Mouse (Mus musculus): Measurements from ENCODE around the gene Itpka. TPM values are rescaled to one million over a fixed set of nuclear protein-coding genes. Genes with fewer than 3 reads are reported as not detected.

Itpka gene
- polyA plus RNA-seq, 1 experiment: 0.14 TPM

- no peak overlapping the region for H3K4me3 ChIP-seq
- H3K4me2 ChIP-seq (ENCODE audit: low read depth): peak overlapping the region; percentile 24
- H3K36me3 ChIP-seq (ENCODE audit: control insufficient read depth, insufficient read depth): no peaks in the 10 kb centered on the region
- TF ChIP-seq POLR2A (IDR thresholded peaks at IDR 0.05; ENCODE audit: insufficient read length, low read depth) (no peak), USF1 (IDR thresholded peaks at IDR 0.05; ENCODE audit: low read depth) (no peak), POLR2AphosphoS2 (IDR thresholded peaks at IDR 0.05; ENCODE audit: insufficient read length, low read depth) (no peak), E2F4 (IDR thresholded peaks at IDR 0.05; ENCODE audit: insufficient read depth) (no peak), CEBPB (IDR thresholded peaks at IDR 0.05; ENCODE audit: insufficient read depth, poor library complexity, severe bottlenecking) (no peak), MAX (IDR thresholded peaks at IDR 0.05; ENCODE audit: low read depth) (no peak), MYOG (IDR thresholded peaks at IDR 0.05; ENCODE audit: control insufficient read depth in 1 of 3, insufficient read depth in 1 of 3, insufficient read length in 2 of 3, low read depth in 2 of 3) (no peak), MYOD1 (IDR thresholded peaks at IDR 0.05; ENCODE audit: control insufficient read depth in 1 of 3, insufficient read length in 2 of 3, low read depth in 2 of 3) (no peak), TCF12 (IDR thresholded peaks at IDR 0.05; ENCODE audit: insufficient read depth, poor library complexity, severe bottlenecking) (no peak), SRF (IDR thresholded peaks at IDR 0.05; ENCODE audit: control insufficient read depth, insufficient read length, low read depth) (no peak), REST (IDR thresholded peaks at IDR 0.05; ENCODE audit: insufficient read depth, insufficient read length) (no peak), TCF3 (IDR thresholded peaks at IDR 0.05; ENCODE audit: insufficient read length, low read depth) (no peak)
- H3K27me3 ChIP-seq (ENCODE audit: control insufficient read depth, insufficient read depth, insufficient read length): peaks cover 35% of the 10 kb centered on the region
- no peaks in the 10 kb centered on the region for H3K79me2 ChIP-seq (ENCODE audit: control insufficient read depth, insufficient read depth)
- H3ac ChIP-seq (ENCODE audit: control insufficient read depth, insufficient read length): no peak overlapping the region
Measured at GRCm38 (mm10) chr2:119758844-119759835, 17.0 kb downstream of the Itpka start.

GRCm38 (mm10) chr2:119760251-119760650 lies 18.1 kb downstream of the Itpka start, which contains the start of gene Ltk:
Gene Ltk (minus strand): TSS chr2:119760431.
- H3K79me2 ChIP-seq (ENCODE audit: control insufficient read depth, insufficient read depth): no peaks in the 10 kb centered on the region
- peaks cover 28% of the 10 kb centered on the region for H3K27me3 ChIP-seq (ENCODE audit: control insufficient read depth, insufficient read depth, insufficient read length)
- TF ChIP-seq TCF12 (IDR thresholded peaks at IDR 0.05; ENCODE audit: insufficient read depth, poor library complexity, severe bottlenecking): no peak
- no peak for TF ChIP-seq REST (IDR thresholded peaks at IDR 0.05; ENCODE audit: insufficient read depth, insufficient read length)
- TF ChIP-seq SRF (IDR thresholded peaks at IDR 0.05; ENCODE audit: control insufficient read depth, insufficient read length, low read depth): no peak
- TF ChIP-seq POLR2AphosphoS2 (IDR thresholded peaks at IDR 0.05; ENCODE audit: insufficient read length, low read depth): no peak
- TF ChIP-seq USF1 (IDR thresholded peaks at IDR 0.05; ENCODE audit: low read depth): no peak
- TF ChIP-seq CEBPB (IDR thresholded peaks at IDR 0.05; ENCODE audit: insufficient read depth, poor library complexity, severe bottlenecking): no peak
- TF ChIP-seq MYOD1 (IDR thresholded peaks at IDR 0.05; ENCODE audit: control insufficient read depth in 1 of 3, insufficient read length in 2 of 3, low read depth in 2 of 3): no peak
- TF ChIP-seq POLR2A (IDR thresholded peaks at IDR 0.05; ENCODE audit: insufficient read length, low read depth): no peak
- TF ChIP-seq MYOG (IDR thresholded peaks at IDR 0.05; ENCODE audit: control insufficient read depth in 1 of 3, insufficient read depth in 1 of 3, insufficient read length in 2 of 3, low read depth in 2 of 3): no peak
- H3K4me3 ChIP-seq: no peak within 1 kb of the TSS
- no peak within 1 kb of the TSS for H3ac ChIP-seq (ENCODE audit: control insufficient read depth, insufficient read length)
- H3K4me2 ChIP-seq (ENCODE audit: low read depth): no peak within 1 kb of the TSS
- H3K36me3 ChIP-seq (ENCODE audit: control insufficient read depth, insufficient read depth): no peaks in the 10 kb centered on the region

GRCm38 (mm10) chr2:119762276-119762675 lies 20.1 kb downstream of the Itpka start:
- H3K79me2 ChIP-seq (ENCODE audit: control insufficient read depth, insufficient read depth): no peaks in the 10 kb centered on the region

GRCm38 (mm10) chr2:119763924-119764323 lies 21.8 kb downstream of the Itpka start:
- Histone ChIP-seq H3K79me2 (ENCODE audit: control insufficient read depth, insufficient read depth) (no peaks in the 10 kb centered on the region), H3K4me2 (ENCODE audit: low read depth) (no peak overlapping the region), H3K36me3 (ENCODE audit: control insufficient read depth, insufficient read depth) (no peaks in the 10 kb centered on the region), H3K4me3 (no peak overlapping the region), H3K27me3 (ENCODE audit: control insufficient read depth, insufficient read depth, insufficient read length) (peaks cover 13% of the 10 kb centered on the region), H3ac (ENCODE audit: control insufficient read depth, insufficient read length) (no peak overlapping the region)
- no peak for TF ChIP-seq USF1 (IDR thresholded peaks at IDR 0.05; ENCODE audit: low read depth)
- TF ChIP-seq MAX (IDR thresholded peaks at IDR 0.05; ENCODE audit: low read depth): no peak
- no peak for TF ChIP-seq REST (IDR thresholded peaks at IDR 0.05; ENCODE audit: insufficient read depth, insufficient read length)
- no peak for TF ChIP-seq POLR2AphosphoS2 (IDR thresholded peaks at IDR 0.05; ENCODE audit: insufficient read length, low read depth)
- no peak for TF ChIP-seq MYOG (IDR thresholded peaks at IDR 0.05; ENCODE audit: control insufficient read depth in 1 of 3, insufficient read depth in 1 of 3, insufficient read length in 2 of 3, low read depth in 2 of 3)
- no peak for TF ChIP-seq TCF12 (IDR thresholded peaks at IDR 0.05; ENCODE audit: insufficient read depth, poor library complexity, severe bottlenecking)
- no peak for TF ChIP-seq CEBPB (IDR thresholded peaks at IDR 0.05; ENCODE audit: insufficient read depth, poor library complexity, severe bottlenecking)
- TF ChIP-seq POLR2A (IDR thresholded peaks at IDR 0.05; ENCODE audit: insufficient read length, low read depth): no peak
- TF ChIP-seq SRF (IDR thresholded peaks at IDR 0.05; ENCODE audit: control insufficient read depth, insufficient read length, low read depth): no peak
- no peak for TF ChIP-seq MYOD1 (IDR thresholded peaks at IDR 0.05; ENCODE audit: control insufficient read depth in 1 of 3, insufficient read length in 2 of 3, low read depth in 2 of 3)
- no peak for TF ChIP-seq TCF3 (IDR thresholded peaks at IDR 0.05; ENCODE audit: insufficient read length, low read depth)
- no peak for TF ChIP-seq E2F4 (IDR thresholded peaks at IDR 0.05; ENCODE audit: insufficient read depth)

More at GRCm38 (mm10) chr2:119762276-119762675, 20.1 kb downstream of the Itpka start:
- no peak for TF ChIP-seq MAX (IDR thresholded peaks at IDR 0.05; ENCODE audit: low read depth)
- no peak for TF ChIP-seq TCF3 (IDR thresholded peaks at IDR 0.05; ENCODE audit: insufficient read length, low read depth)
- no peak for TF ChIP-seq CEBPB (IDR thresholded peaks at IDR 0.05; ENCODE audit: insufficient read depth, poor library complexity, severe bottlenecking)
- no peak for TF ChIP-seq SRF (IDR thresholded peaks at IDR 0.05; ENCODE audit: control insufficient read depth, insufficient read length, low read depth)
- TF ChIP-seq USF1 (IDR thresholded peaks at IDR 0.05; ENCODE audit: low read depth): no peak
- no peak for TF ChIP-seq POLR2A (IDR thresholded peaks at IDR 0.05; ENCODE audit: insufficient read length, low read depth)
- no peak for TF ChIP-seq MYOG (IDR thresholded peaks at IDR 0.05; ENCODE audit: control insufficient read depth in 1 of 3, insufficient read depth in 1 of 3, insufficient read length in 2 of 3, low read depth in 2 of 3)
- TF ChIP-seq REST (IDR thresholded peaks at IDR 0.05; ENCODE audit: insufficient read depth, insufficient read length): no peak
- TF ChIP-seq POLR2AphosphoS2 (IDR thresholded peaks at IDR 0.05; ENCODE audit: insufficient read length, low read depth): no peak
- no peak for TF ChIP-seq MYOD1 (IDR thresholded peaks at IDR 0.05; ENCODE audit: control insufficient read depth in 1 of 3, insufficient read length in 2 of 3, low read depth in 2 of 3)
- TF ChIP-seq E2F4 (IDR thresholded peaks at IDR 0.05; ENCODE audit: insufficient read depth): no peak
- Histone ChIP-seq H3ac (ENCODE audit: control insufficient read depth, insufficient read length) (no peak overlapping the region), H3K27me3 (ENCODE audit: control insufficient read depth, insufficient read depth, insufficient read length) (peaks cover 28% of the 10 kb centered on the region), H3K4me2 (ENCODE audit: low read depth) (no peak overlapping the region), H3K36me3 (ENCODE audit: control insufficient read depth, insufficient read depth) (no peaks in the 10 kb centered on the region), H3K4me3 (no peak overlapping the region)
